Mouse (Mus musculus): ENCODE results near the gene 2410002F23Rik. TPM values are rescaled to one million over a fixed set of nuclear protein-coding genes. Genes with fewer than 3 reads are reported as not detected.

The 2410002F23Rik gene
- polyA plus RNA-seq, 1 experiment from 2014 or later, result 143 TPM

DNA sequence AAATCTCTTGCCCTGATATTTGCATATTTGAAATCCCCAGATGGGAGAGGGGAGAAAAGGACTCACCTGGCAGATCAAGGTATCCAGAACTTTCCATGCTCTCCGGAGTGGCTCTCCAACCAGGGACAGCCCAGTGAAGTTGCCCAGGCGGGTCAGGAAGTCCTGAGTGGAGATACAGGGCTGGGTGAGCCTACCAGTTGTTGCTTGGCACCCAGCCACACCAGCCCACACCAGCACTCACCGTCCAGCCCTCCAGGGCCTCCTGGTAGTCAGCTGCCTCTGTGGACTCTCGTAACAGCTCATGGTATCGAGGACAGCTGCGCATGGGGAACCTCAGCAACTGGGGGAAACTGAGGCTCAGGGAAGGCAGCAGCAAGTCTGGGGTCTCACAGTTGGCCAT lies 8.4 kb downstream of the 2410002F23Rik start:
- Histone ChIP-seq H3K36me3 (ENCODE audit: control insufficient read depth, insufficient read depth, low read length) (peaks cover 35% of the 10 kb centered on the region), H3K27ac (ENCODE audit: low read depth, low read length) (no peak overlapping the region), H3K4me3 (ENCODE audit: low read length) (no peak overlapping the region), H3K4me2 (replicated peaks; ENCODE audit: low read depth, low read length) (no peak overlapping the region), H3K4me1 (ENCODE audit: control insufficient read depth, insufficient read depth, low read length) (0 out of 2 replicates have a peak, but pooled peaks cover 3% of the 10 kb centered on the region), H3K27me3 (ENCODE audit: control insufficient read depth, insufficient read depth, low read length) (no peaks in the 10 kb centered on the region), H3K9ac (ENCODE audit: low read depth, low read length) (no peak overlapping the region), H3K9me3 (ENCODE audit: control insufficient read depth, low read length) (no peaks in the 10 kb centered on the region)
- 85% methylated on average over 6 of the region's 6 CpGs for WGBS
- no peak for ATAC-seq (ENCODE audit: low FRiP score, low TSS enrichment)

DNA sequence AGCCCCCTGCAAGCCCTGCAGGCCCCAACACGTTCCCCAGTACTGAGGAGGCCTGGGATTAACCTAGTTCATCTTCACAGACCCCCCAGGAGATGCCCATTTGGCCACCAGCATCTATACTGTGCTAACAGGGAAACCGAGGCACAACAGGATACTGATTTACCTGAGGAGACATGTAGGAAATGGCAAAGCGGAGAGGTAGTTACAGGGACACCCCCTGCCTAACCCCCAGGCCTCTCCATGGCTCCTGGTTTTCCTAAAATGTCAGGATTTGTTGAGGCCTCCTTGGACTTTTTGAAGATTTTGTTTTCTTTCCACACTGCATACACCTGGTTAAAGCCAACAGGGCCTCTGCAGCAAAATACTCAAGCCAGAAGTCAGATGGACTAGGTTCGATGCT lies 10.8 kb downstream of the 2410002F23Rik start, which contains the start of gene Acp4:
Gene Acp4, minus strand, starts transcription at position 101 of the 400 bp plus-strand sequence.
- H3K27me3 ChIP-seq (ENCODE audit: control insufficient read depth, insufficient read depth, low read length), result no peaks in the 10 kb centered on the region; the same call in 1 of the 2 replicates
- H3K27ac ChIP-seq (ENCODE audit: low read depth, low read length), result no peak within 1 kb of the TSS
- no peak within 1 kb of the TSS for H3K9ac ChIP-seq (ENCODE audit: low read depth, low read length)
- ATAC-seq (ENCODE audit: low FRiP score, low TSS enrichment), result no peak
- peaks cover 17% of the 10 kb centered on the region for H3K36me3 ChIP-seq (ENCODE audit: control insufficient read depth, insufficient read depth, low read length)
- WGBS, result 81% methylated on average over 4 of the region's 4 CpGs
- H3K9me3 ChIP-seq (ENCODE audit: control insufficient read depth, low read length), result no peaks in the 10 kb centered on the region
- H3K4me2 ChIP-seq (replicated peaks; ENCODE audit: low read depth, low read length), result no peak within 1 kb of the TSS
- no peak within 1 kb of the TSS for H3K4me3 ChIP-seq (ENCODE audit: low read length)
- 0 out of 2 replicates have a peak, but pooled peaks cover 2% of the 10 kb centered on the region for H3K4me1 ChIP-seq (ENCODE audit: control insufficient read depth, insufficient read depth, low read length)

DNA sequence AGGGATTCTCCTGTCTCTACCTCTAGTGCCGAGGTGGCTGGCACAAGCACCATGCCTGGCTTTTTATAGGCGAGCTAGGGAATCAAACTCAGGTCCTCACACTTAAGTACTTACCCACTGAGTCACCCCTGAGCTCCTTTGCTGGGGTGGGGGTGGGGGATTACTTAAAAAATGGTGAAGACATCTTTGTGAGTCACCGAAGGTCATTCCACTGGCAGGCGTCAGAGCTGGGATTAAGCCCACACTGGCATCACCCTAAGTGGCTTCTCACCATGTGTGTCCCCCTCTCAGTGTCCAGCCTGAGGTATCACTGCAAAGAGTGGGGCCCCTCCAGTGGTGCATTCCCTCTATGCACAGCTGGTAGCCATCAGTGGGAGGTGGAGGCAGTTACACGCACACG lies 13.9 kb downstream of the 2410002F23Rik start:
- Histone ChIP-seq H3K27ac (ENCODE audit: low read depth, low read length) (no peak overlapping the region), H3K9me3 (ENCODE audit: control insufficient read depth, low read length) (no peaks in the 10 kb centered on the region), H3K4me1 (ENCODE audit: control insufficient read depth, insufficient read depth, low read length) (0 out of 2 replicates have a peak, but pooled peaks cover 4% of the 10 kb centered on the region), H3K27me3 (ENCODE audit: control insufficient read depth, insufficient read depth, low read length) (no peaks in the 10 kb centered on the region; the same call in 1 of the 2 replicates), H3K36me3 (ENCODE audit: control insufficient read depth, insufficient read depth, low read length) (no peaks in the 10 kb centered on the region), H3K4me3 (ENCODE audit: low read length) (no peak overlapping the region), H3K4me2 (replicated peaks; ENCODE audit: low read depth, low read length) (no peak overlapping the region), H3K9ac (ENCODE audit: low read depth, low read length) (no peak overlapping the region)
- 82% methylated on average over 6 of the region's 6 CpGs for WGBS
- no peak for ATAC-seq (ENCODE audit: low FRiP score, low TSS enrichment)

DNA sequence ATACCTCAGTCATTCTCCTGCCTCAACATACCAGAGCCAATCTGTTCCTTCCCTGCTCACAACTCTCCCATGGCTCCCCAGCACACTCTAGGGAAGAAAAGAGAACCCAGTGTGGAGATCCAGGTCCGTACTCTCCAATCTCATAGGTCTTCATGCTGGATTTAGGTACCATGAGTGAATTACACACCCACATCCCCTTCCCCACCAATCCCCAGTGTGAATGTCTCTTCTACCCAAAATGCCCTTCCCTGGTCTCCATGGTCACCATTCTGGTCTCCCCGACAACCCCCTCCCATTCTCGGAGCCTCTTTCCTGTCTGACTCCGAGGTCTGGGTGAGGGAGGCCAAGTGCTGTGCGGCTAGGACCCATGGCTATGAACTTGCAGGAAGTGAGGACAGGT lies 14.6 kb downstream of the 2410002F23Rik start, which contains the start of gene Gm15517:
Gene Gm15517, plus strand, starts transcription at position 301 of the 400 bp plus-strand sequence.
- 0 out of 2 replicates have a peak, but pooled peaks cover 4% of the 10 kb centered on the region for H3K4me1 ChIP-seq (ENCODE audit: control insufficient read depth, insufficient read depth, low read length)
- H3K36me3 ChIP-seq (ENCODE audit: control insufficient read depth, insufficient read depth, low read length), result no peaks in the 10 kb centered on the region
- H3K9me3 ChIP-seq (ENCODE audit: control insufficient read depth, low read length), result no peaks in the 10 kb centered on the region
- no peak within 1 kb of the TSS for H3K27ac ChIP-seq (ENCODE audit: low read depth, low read length)
- no peak within 1 kb of the TSS for H3K9ac ChIP-seq (ENCODE audit: low read depth, low read length)
- ATAC-seq (ENCODE audit: low FRiP score, low TSS enrichment), result no peak
- no peaks in the 10 kb centered on the region; the same call in 1 of the 2 replicates for H3K27me3 ChIP-seq (ENCODE audit: control insufficient read depth, insufficient read depth, low read length)
- H3K4me3 ChIP-seq (ENCODE audit: low read length), result no peak within 1 kb of the TSS
- H3K4me2 ChIP-seq (replicated peaks; ENCODE audit: low read depth, low read length), result no peak within 1 kb of the TSS
- 53% methylated on average over 5 of the region's 5 CpGs for WGBS

DNA sequence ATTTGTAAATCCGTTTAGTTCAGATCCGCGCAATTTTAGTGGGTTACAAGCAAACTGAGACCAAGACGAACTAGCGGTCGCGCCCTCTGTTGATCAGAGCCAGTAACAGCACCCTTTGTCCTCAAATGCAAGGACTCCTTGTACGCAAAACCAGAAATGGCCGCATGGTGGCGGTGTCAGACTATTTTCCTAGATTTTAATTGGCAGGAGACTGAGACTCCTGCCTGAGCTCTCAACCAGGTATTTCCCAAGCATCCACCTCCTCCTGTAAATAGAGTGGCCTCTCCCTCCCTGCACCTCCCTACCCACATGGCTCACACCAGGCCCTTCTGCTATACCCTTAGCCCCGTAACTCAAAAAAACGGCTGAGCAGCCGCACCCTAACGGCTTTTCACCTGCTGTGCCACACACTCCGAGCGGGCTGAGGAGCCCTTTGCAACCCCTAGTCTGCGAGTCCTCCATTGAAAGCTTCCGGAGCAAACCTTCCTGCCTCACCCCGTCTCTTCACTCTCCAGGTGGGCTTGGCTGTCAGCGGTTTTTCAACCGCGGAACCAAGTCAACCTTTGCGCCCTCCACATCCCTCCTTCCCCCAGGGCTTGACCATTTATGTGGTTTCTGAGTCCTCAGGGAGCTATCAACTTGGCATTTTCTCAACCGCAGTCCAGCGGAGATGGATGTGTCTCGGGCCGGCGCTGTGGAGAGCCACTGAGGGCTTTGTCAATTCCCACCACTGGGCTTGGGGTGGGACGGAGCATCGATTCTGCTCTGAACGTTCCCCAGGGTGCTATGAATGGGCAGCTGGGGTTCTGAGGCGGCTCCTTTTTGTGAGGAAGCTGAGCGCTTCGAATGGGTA lies 16.5 kb downstream of the 2410002F23Rik start:
- H3K4me3 ChIP-seq (ENCODE audit: low read length), result no peak overlapping the region; the same call in 1 of the 2 replicates
- H3K9ac ChIP-seq (ENCODE audit: low read depth, low read length), result peak overlapping the region; percentile 7; the same call in 1 of the 2 replicates
- H3K27ac ChIP-seq (ENCODE audit: low read depth, low read length), result no peak overlapping the region
- WGBS, result 3% methylated on average over 34 of the region's 34 CpGs
- peak; percentile 74 for ATAC-seq (ENCODE audit: low FRiP score, low TSS enrichment)
- H3K4me2 ChIP-seq (replicated peaks; ENCODE audit: low read depth, low read length), result peak overlapping the region; percentile 41
- H3K4me1 ChIP-seq (ENCODE audit: control insufficient read depth, insufficient read depth, low read length), result 0 out of 2 replicates have a peak, but pooled peaks cover 4% of the 10 kb centered on the region
- no peaks in the 10 kb centered on the region for H3K36me3 ChIP-seq (ENCODE audit: control insufficient read depth, insufficient read depth, low read length)
- no peaks in the 10 kb centered on the region for H3K9me3 ChIP-seq (ENCODE audit: control insufficient read depth, low read length)
- no peaks in the 10 kb centered on the region; the same call in 1 of the 2 replicates for H3K27me3 ChIP-seq (ENCODE audit: control insufficient read depth, insufficient read depth, low read length)

DNA sequence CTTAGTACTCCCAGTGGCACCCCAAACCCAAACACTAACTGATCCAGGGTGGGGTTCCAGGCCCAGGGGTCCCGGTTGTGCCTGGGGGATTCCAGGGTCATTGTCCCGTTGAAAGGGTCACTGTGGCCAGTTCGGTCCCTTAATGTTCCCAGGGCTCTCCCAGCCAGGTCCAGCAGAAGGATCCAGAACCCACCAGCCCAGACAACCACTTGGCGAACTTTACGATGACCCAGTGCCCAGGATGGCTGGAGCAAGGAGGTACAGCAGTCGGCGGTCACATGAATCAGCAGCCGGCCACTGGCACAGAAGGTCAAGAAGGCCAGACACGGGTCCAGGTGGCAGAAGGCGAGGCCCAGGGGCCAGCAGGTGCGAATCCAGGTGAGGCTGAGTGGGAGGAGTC lies 21.6 kb downstream of the 2410002F23Rik start:
- Histone ChIP-seq H3K27me3 (ENCODE audit: control insufficient read depth, insufficient read depth, low read length) (no peaks in the 10 kb centered on the region; the same call in 1 of the 2 replicates), H3K27ac (ENCODE audit: low read depth, low read length) (no peak overlapping the region), H3K9me3 (ENCODE audit: control insufficient read depth, low read length) (no peaks in the 10 kb centered on the region), H3K9ac (ENCODE audit: low read depth, low read length) (no peak overlapping the region), H3K4me2 (replicated peaks; ENCODE audit: low read depth, low read length) (no peak overlapping the region), H3K36me3 (ENCODE audit: control insufficient read depth, insufficient read depth, low read length) (no peaks in the 10 kb centered on the region), H3K4me1 (ENCODE audit: control insufficient read depth, insufficient read depth, low read length) (0 out of 2 replicates have a peak, but pooled peaks cover 1% of the 10 kb centered on the region), H3K4me3 (ENCODE audit: low read length) (no peak overlapping the region)
- 81% methylated on average over 11 of the region's 11 CpGs for WGBS
- ATAC-seq (ENCODE audit: low FRiP score, low TSS enrichment), result no peak

DNA sequence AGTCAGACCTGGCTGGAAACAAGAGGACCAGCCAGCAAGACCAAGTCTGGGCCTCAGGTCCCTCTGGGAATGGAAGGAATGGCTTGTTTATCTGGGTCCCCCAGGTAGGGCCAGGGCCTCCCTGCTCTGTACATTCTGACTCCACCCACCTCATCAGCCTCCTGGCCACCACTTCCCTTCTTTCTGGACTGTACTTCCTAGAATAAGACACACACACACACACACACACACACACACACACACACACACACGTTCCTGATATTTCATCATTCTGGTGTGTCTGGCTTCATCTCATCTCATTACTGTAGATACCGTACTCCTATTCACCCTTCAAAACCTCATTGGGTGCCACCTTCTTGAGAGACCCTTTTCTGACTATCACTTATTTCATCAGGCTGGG lies 22.9 kb downstream of the 2410002F23Rik start:
- Histone ChIP-seq H3K4me3 (ENCODE audit: low read length) (no peak overlapping the region), H3K4me1 (ENCODE audit: control insufficient read depth, insufficient read depth, low read length) (no peaks in the 10 kb centered on the region), H3K27me3 (ENCODE audit: control insufficient read depth, insufficient read depth, low read length) (peaks cover 11% of the 10 kb centered on the region), H3K9me3 (ENCODE audit: control insufficient read depth, low read length) (no peaks in the 10 kb centered on the region), H3K36me3 (ENCODE audit: control insufficient read depth, insufficient read depth, low read length) (no peaks in the 10 kb centered on the region), H3K27ac (ENCODE audit: low read depth, low read length) (no peak overlapping the region), H3K4me2 (replicated peaks; ENCODE audit: low read depth, low read length) (no peak overlapping the region), H3K9ac (ENCODE audit: low read depth, low read length) (no peak overlapping the region)
- ATAC-seq (ENCODE audit: low FRiP score, low TSS enrichment), result no peak
- 80% methylated on average over 2 of the region's 2 CpGs for WGBS

DNA sequence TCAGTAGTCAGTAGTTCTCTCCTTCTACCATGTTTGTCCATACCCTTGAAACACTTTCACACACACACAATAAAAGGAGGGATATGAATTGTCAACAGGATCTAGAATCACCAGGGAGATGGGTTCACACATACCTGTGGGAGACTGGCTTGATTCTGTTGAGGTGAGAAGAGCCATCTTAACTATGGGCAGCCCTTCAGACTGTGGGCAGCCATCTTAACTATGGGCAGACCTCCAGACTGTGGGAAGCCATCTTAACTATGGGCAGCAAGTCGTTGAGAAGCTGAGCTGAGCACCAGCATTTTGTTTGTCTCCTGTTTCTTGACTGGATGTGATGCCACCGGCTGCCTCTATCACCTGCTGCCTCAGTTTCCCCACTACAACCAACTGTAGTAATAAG lies 24.8 kb downstream of the 2410002F23Rik start:
- Histone ChIP-seq H3K4me2 (replicated peaks; ENCODE audit: low read depth, low read length) (no peak overlapping the region), H3K9me3 (ENCODE audit: control insufficient read depth, low read length) (no peaks in the 10 kb centered on the region), H3K27ac (ENCODE audit: low read depth, low read length) (no peak overlapping the region), H3K9ac (ENCODE audit: low read depth, low read length) (no peak overlapping the region), H3K4me1 (ENCODE audit: control insufficient read depth, insufficient read depth, low read length) (no peaks in the 10 kb centered on the region), H3K27me3 (ENCODE audit: control insufficient read depth, insufficient read depth, low read length) (peaks cover 13% of the 10 kb centered on the region), H3K36me3 (ENCODE audit: control insufficient read depth, insufficient read depth, low read length) (no peaks in the 10 kb centered on the region), H3K4me3 (ENCODE audit: low read length) (no peak overlapping the region)
- no peak for ATAC-seq (ENCODE audit: low FRiP score, low TSS enrichment)
- 76% methylated on average over 2 of the region's 2 CpGs for WGBS

DNA sequence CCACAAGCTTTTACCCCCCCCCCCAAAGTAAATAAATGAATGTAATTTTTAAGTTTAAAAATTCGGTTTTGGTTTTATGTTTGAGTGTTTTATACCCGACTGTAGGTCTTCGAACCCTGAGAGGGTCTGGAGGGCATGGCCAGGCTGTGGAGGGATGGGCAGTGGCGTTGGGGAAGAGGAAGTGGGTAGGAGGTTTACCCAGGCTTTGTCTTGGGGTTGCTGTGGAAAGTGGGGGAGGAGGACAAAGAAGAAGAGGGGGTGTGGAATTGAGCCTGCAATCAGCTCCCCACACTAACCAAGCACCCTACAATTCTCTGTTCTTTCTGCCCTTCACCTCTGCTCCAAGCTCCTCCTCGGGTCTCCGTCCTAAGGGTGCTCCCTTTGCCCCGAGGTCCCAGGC lies 26.0 kb downstream of the 2410002F23Rik start:
- H3K9me3 ChIP-seq (ENCODE audit: control insufficient read depth, low read length), result no peaks in the 10 kb centered on the region
- peaks cover 13% of the 10 kb centered on the region for H3K27me3 ChIP-seq (ENCODE audit: control insufficient read depth, insufficient read depth, low read length)
- no peaks in the 10 kb centered on the region for H3K36me3 ChIP-seq (ENCODE audit: control insufficient read depth, insufficient read depth, low read length)
- ATAC-seq (ENCODE audit: low FRiP score, low TSS enrichment), result no peak
- H3K4me2 ChIP-seq (replicated peaks; ENCODE audit: low read depth, low read length), result no peak overlapping the region
- no peak overlapping the region for H3K27ac ChIP-seq (ENCODE audit: low read depth, low read length)
- 92% methylated on average over 7 of the region's 7 CpGs for WGBS
- H3K9ac ChIP-seq (ENCODE audit: low read depth, low read length), result no peak overlapping the region
- H3K4me3 ChIP-seq (ENCODE audit: low read length), result no peak overlapping the region
- no peaks in the 10 kb centered on the region for H3K4me1 ChIP-seq (ENCODE audit: control insufficient read depth, insufficient read depth, low read length)
